Mouse (Mus musculus) kidney, adult 2 months (tissue): Measurements from ENCODE around the gene Galnt17. TPM values are rescaled to one million over a fixed set of nuclear protein-coding genes. Genes with fewer than 3 reads are reported as not detected.

Experiments
- DNase-seq: peaks from one replicate; pipeline ENCODE4 v3.0.0; 2021
- H3K27ac ChIP-seq: fragments of 200-500 bp; 2 replicates; pipeline ENCODE4 v1.5.1; 2012; ENCODE audit warnings: low read depth, low read length, control low read depth, inconsistent platforms; ENCODE audit not compliant: insufficient read depth
- H3K27me3 ChIP-seq: fragments of 200-500 bp; replicated peaks from 2 replicates; pipeline ENCODE4 v1.6.1; 2012; ENCODE audit warnings: mild to moderate bottlenecking, moderate library complexity, low read length, inconsistent platforms; ENCODE audit not compliant: control insufficient read depth, insufficient read depth
- H3K36me3 ChIP-seq: fragments of 200-500 bp; 2 replicates; pipeline ENCODE4 v1.6.1; 2012; ENCODE audit warnings: mild to moderate bottlenecking, moderate library complexity, low read length, inconsistent platforms; ENCODE audit not compliant: control insufficient read depth, insufficient read depth
- H3K4me1 ChIP-seq: fragments of 200-500 bp; 2 replicates; pipeline ENCODE4 v1.6.1; 2011; ENCODE audit warnings: low read length; ENCODE audit not compliant: control insufficient read depth, insufficient read depth
- H3K4me3 ChIP-seq: fragments of 200-500 bp; 2 replicates; pipeline ENCODE4 v1.5.1; 2011; ENCODE audit warnings: mild to moderate bottlenecking, low read depth, low read length, control low read depth; ENCODE audit not compliant: insufficient read depth
- CTCF ChIP-seq: fragments of 200-500 bp; conservative IDR thresholded peaks from 2 replicates; pipeline ENCODE4 v1.5.1; 2011; ENCODE audit warnings: low read depth, mild to moderate bottlenecking, control low read depth, low read length, moderate library complexity, mixed read lengths; ENCODE audit not compliant: insufficient read depth, insufficient read length
- POLR2A ChIP-seq: fragments of 200-500 bp; IDR thresholded peaks from one replicate; pipeline ENCODE4 v1.6.1; 2011; ENCODE audit warnings: low read depth, low read length, control low read depth
- WGBS: fragments of 180-500 bp; shearing (Covaris S2); methylation state at CpG from one replicate; pipeline ENCODE4 v1.1.7; 2018; 5-methylcytosine and 5-hydroxymethylcytosine counted together
- polyA plus RNA-seq: library from polyadenylated mRNA; depleted of rRNA; stranded (reverse); fragments of >200 nt; gene quantifications from 2 replicates; pipeline ENCODE4 v1.2.3, GENCODE M21; 2012

Galnt17 gene
- polyA plus RNA-seq, 1 experiment: 0.50 TPM

DNA sequence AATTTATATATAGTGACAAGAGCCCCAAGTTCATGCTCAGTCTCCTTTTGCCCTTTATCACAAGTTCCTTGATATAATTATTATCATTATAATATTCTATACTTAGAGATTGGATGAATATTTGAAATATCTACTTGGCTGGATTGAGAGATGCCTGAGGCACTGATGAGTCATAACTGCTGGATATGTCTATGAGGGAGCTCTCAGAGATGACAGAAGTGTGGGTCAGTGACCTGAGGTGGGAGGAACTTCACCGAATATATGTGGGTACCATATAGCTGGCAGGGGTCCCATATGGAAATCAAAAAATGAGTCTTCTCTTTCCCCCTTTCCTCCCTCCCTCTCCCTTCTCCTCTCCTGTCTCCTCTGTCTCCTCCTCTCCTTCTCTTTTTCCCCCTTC, 127.5 kb downstream of the Galnt17 start:
- DNase-seq: no peak
- Histone ChIP-seq H3K4me1 (no peaks in the 10 kb centered on the region), H3K27me3 (no peaks in the 10 kb centered on the region), H3K36me3 (no peaks in the 10 kb centered on the region), H3K27ac (no peak overlapping the region), H3K4me3 (no peak overlapping the region)
- TF ChIP-seq CTCF: no peak
- TF ChIP-seq POLR2A: no peak
- WGBS: 84% methylated on average over 1 of the region's 1 CpGs

DNA sequence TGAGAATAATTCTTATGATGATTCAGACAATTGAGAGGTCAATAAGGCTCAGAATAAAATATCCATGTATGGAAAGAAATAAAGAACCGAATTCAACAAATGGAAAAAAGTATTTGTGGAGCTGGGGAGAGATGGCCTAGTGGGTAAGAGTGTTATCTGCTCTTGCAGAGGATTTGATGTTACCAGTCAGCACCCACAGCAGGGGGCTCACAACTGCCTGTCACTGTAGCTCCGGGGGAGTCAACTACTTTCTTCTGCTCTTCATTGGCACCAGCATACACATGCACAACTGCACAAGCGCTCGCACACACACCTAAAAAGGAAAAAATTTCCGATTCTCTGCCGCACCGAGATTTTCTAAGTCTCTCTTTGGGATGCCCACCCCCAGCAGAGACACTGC, 130.4 kb downstream of the Galnt17 start:
- no peak overlapping the region for H3K4me3 ChIP-seq
- TF ChIP-seq POLR2A: no peak
- no peaks in the 10 kb centered on the region for H3K4me1 ChIP-seq
- no peaks in the 10 kb centered on the region for H3K36me3 ChIP-seq
- DNase-seq: no peak
- no peaks in the 10 kb centered on the region for H3K27me3 ChIP-seq
- no peak overlapping the region for H3K27ac ChIP-seq
- 76% methylated on average over 7 of the region's 7 CpGs for WGBS

DNA sequence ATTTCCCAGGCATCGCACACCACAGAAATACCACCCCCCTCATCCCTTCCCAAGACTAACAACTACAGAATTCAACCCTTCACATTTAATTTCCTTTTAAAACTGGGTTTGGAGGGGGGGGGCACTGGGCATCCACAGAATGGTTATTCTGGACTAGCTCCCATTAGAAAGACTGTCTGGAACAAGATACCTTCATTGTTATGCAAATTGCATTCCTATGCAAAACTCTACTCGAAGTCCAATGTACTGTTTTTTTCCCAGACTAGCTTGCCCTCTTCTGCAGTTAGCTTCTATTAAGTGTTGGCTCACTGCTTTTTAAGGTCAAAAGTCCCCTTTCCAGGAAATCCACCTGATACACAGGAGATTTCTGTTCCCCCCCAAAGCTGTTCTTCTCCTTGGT, 131.1 kb downstream of the Galnt17 start:
- Histone ChIP-seq H3K27me3 (no peaks in the 10 kb centered on the region), H3K36me3 (no peaks in the 10 kb centered on the region)

DNA sequence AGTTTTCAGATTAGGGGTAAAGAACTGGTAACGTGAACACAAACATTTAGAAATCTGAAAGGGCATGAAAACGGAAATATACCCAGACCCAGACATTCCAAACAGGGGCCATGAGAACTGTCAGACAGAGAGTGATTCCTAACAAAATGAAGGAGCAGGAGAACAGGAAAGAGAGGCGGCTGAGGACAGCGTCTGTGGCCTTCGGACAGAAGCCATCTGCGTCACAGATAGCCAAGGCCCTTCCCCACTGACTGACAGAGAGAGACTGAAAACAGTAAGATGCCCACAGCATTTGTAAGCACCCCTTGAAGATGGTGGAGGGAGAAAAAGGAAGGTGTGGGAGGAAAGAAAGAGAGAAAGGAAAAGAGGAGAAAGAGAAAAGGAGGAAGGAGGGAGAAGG, 139.1 kb downstream of the Galnt17 start:
- no peaks in the 10 kb centered on the region for H3K36me3 ChIP-seq

More for the DNA sequence above, 131.1 kb downstream of the Galnt17 start:
- peak; percentile 38 for DNase-seq
- no peak overlapping the region for H3K27ac ChIP-seq
- no peak overlapping the region for H3K4me3 ChIP-seq
- TF ChIP-seq CTCF (no peak), POLR2A (no peak)
- 40% methylated on average over 2 of the region's 2 CpGs for WGBS
- H3K4me1 ChIP-seq: no peaks in the 10 kb centered on the region

DNA sequence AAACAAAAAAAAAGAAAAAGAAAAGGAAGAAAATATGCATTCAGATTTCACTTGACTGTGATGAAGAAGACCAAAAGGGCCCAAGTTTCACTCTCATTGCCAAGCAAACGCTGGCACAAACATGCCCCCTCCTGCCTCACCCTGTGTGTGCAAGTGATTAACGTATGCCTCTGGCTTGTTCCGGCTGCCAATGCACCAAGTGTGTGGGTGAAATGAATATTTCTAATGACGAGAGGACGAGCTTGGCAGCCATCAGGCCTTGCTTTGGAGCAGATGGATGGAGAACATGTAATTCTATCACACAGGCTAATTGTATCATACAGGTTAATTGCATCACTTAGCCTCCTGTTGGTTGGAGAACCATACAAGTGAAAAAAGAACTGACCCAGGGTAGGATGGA, 140.9 kb downstream of the Galnt17 start:
- 67% methylated on average over 5 of the region's 5 CpGs for WGBS
- Histone ChIP-seq H3K4me3 (no peak overlapping the region), H3K27me3 (no peaks in the 10 kb centered on the region), H3K36me3 (no peaks in the 10 kb centered on the region), H3K4me1 (no peaks in the 10 kb centered on the region), H3K27ac (no peak overlapping the region)
- no peak for DNase-seq
- TF ChIP-seq POLR2A: no peak
- TF ChIP-seq CTCF: no peak

More for the DNA sequence above, 139.1 kb downstream of the Galnt17 start:
- TF ChIP-seq CTCF: no peak
- TF ChIP-seq POLR2A: no peak
- Histone ChIP-seq H3K4me1 (no peaks in the 10 kb centered on the region), H3K4me3 (no peak overlapping the region), H3K27me3 (no peaks in the 10 kb centered on the region), H3K27ac (no peak overlapping the region)
- WGBS: 65% methylated on average over 6 of the region's 6 CpGs
- no peak for DNase-seq

DNA sequence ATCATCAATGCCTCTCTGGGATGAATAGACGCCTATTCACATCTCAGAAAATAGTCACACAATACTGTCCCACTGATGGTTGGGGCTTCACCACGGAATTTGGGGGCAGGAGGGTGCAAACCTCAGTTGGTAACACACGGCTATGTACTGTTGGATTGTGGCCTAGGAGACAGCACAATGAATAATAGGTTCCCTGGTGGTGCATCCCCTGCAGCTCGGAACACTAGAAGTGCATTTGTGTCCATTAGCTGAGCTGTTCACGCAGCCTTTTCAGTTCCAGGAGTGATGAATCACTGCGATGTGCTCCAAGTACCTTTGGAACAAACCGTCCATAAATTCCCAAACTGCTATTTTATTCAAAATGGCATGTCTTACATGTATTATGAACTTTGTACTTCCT, 142.6 kb downstream of the Galnt17 start:
- H3K36me3 ChIP-seq: no peaks in the 10 kb centered on the region
- no peaks in the 10 kb centered on the region for H3K4me1 ChIP-seq
- no peaks in the 10 kb centered on the region for H3K27me3 ChIP-seq
- TF ChIP-seq POLR2A (no peak), CTCF (no peak)
- H3K27ac ChIP-seq: no peak overlapping the region
- 89% methylated on average over 7 of the region's 7 CpGs for WGBS
- no peak overlapping the region for H3K4me3 ChIP-seq
- DNase-seq: no peak

DNA sequence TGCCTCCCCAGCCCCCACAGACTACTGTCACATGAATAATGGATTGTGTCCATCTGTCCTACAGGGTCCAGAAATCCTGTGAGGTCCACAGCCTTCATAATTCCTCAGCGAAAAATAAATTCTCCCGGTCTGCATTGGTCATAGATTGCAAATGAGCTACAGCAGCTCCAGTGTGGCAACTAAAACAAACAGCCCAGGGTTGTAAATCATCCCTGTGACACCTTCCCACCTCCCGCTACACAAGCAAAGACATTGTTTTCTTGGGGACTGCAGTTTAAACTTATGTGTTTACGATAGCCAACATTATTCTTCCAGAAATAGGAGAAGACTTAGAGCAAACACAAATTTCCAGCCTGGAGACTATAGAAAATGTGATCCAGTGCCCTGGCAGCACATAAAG, 150.4 kb downstream of the Galnt17 start:
- H3K27me3 ChIP-seq: no peaks in the 10 kb centered on the region
- TF ChIP-seq POLR2A (no peak), CTCF (no peak)
- no peak overlapping the region for H3K4me3 ChIP-seq
- WGBS: 36% methylated on average over 4 of the region's 4 CpGs
- DNase-seq: no peak
- no peaks in the 10 kb centered on the region for H3K4me1 ChIP-seq
- no peaks in the 10 kb centered on the region for H3K36me3 ChIP-seq
- no peak overlapping the region for H3K27ac ChIP-seq

DNA sequence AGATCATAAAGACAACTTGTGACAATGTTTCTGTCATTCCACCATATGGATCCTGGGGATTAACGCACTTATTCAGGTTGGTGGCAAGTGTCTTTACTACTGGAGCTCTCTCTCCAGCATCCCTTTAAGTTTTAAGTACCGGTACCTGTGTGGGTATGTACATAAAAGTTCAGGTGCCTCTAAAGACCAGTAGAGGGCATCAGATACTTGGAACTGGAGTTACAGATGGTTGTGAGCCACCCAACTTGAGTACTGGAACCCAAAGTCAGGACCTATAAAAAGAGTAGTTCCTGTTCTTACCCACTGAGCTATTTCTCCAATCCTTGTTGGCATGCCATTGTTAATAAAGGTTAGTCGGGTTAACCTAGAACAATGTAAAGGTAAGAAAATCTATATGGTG, 152.0 kb downstream of the Galnt17 start:
- no peak overlapping the region for H3K27ac ChIP-seq
- no peaks in the 10 kb centered on the region for H3K36me3 ChIP-seq
- H3K4me3 ChIP-seq: no peak overlapping the region
- WGBS: 85% methylated on average over 3 of the region's 3 CpGs
- H3K4me1 ChIP-seq: no peaks in the 10 kb centered on the region
- TF ChIP-seq CTCF (no peak), POLR2A (no peak)
- H3K27me3 ChIP-seq: no peaks in the 10 kb centered on the region
- peak; percentile 3 for DNase-seq
